Mouse (Mus musculus) spleen, adult 12 weeks (tissue): Measurements from ENCODE around the gene Tspan9.

ENCODE experiments used
- DNase-seq: peaks from one replicate; pipeline ENCODE4 v3.0.0; 2022; ENCODE audit warnings: low spot score

The Tspan9 gene

GRCm38 (mm10) chr6:128133679-128134191 lies 9.7 kb downstream of the Tspan9 start:
- no peak for DNase-seq

- DNase-seq = no peak
These were observed 10.8 kb downstream of the Tspan9 start for GRCm38 (mm10) chr6:128132581-128132980.

GRCm38 (mm10) chr6:128131390-128131789 lies 12.0 kb downstream of the Tspan9 start:
- no peak for DNase-seq

GRCm38 (mm10) chr6:128130686-128131085 lies 12.7 kb downstream of the Tspan9 start:
- no peak for DNase-seq

GRCm38 (mm10) chr6:128129382-128129781 lies 14.0 kb downstream of the Tspan9 start:
- DNase-seq = no peak

- DNase-seq = no peak
These were observed 16.1 kb downstream of the Tspan9 start for GRCm38 (mm10) chr6:128127312-128127711.

- no peak for DNase-seq
These were observed 16.5 kb downstream of the Tspan9 start for GRCm38 (mm10) chr6:128126876-128127275.

GRCm38 (mm10) chr6:128125464-128125863 lies 17.9 kb downstream of the Tspan9 start:
- DNase-seq = no peak

GRCm38 (mm10) chr6:128124222-128124971 lies 19.0 kb downstream of the Tspan9 start:
- DNase-seq = no peak

GRCm38 (mm10) chr6:128122127-128122526 lies 21.3 kb downstream of the Tspan9 start:
- DNase-seq = no peak

- no peak for DNase-seq
These were observed 21.7 kb downstream of the Tspan9 start for GRCm38 (mm10) chr6:128121691-128122090.

- no peak for DNase-seq
These were observed 22.6 kb downstream of the Tspan9 start for GRCm38 (mm10) chr6:128120806-128121205.

- DNase-seq = no peak
These were observed 24.6 kb downstream of the Tspan9 start for GRCm38 (mm10) chr6:128118670-128119230.

GRCm38 (mm10) chr6:128116836-128117542 lies 26.4 kb downstream of the Tspan9 start:
- DNase-seq = no peak

GRCm38 (mm10) chr6:128116344-128116743 lies 27.1 kb downstream of the Tspan9 start:
- DNase-seq = no peak

GRCm38 (mm10) chr6:128115121-128115520 lies 28.3 kb downstream of the Tspan9 start:
- no peak for DNase-seq

- no peak for DNase-seq
These were observed 30.8 kb downstream of the Tspan9 start for GRCm38 (mm10) chr6:128112605-128113004.

- no peak for DNase-seq
These were observed 31.6 kb downstream of the Tspan9 start for GRCm38 (mm10) chr6:128111784-128112183.

- DNase-seq = no peak
These were observed 34.9 kb downstream of the Tspan9 start for GRCm38 (mm10) chr6:128108324-128109035.

GRCm38 (mm10) chr6:128107698-128108097 lies 35.7 kb downstream of the Tspan9 start:
- no peak for DNase-seq

- no peak for DNase-seq
These were observed 37.2 kb downstream of the Tspan9 start for GRCm38 (mm10) chr6:128106154-128106553.

- no peak for DNase-seq
These were observed 38.6 kb downstream of the Tspan9 start for GRCm38 (mm10) chr6:128104712-128105324.
